Mouse (Mus musculus) T-helper 17 cell (primary cell): ENCODE results near the gene Cbr4.

Source experiments
- in situ Hi-C, 2 experiments: fragments of 300-600 bp; cut with MboI, MseI; formaldehyde crosslinking; loops; 1 replicate in 1 of 2; 2 replicates in 1 of 2; pipeline ENCODE4 v1.15.1; 2025; ENCODE audit warnings: high pct_unique_total_duplicates in 2 of 2

The Cbr4 gene

DNA sequence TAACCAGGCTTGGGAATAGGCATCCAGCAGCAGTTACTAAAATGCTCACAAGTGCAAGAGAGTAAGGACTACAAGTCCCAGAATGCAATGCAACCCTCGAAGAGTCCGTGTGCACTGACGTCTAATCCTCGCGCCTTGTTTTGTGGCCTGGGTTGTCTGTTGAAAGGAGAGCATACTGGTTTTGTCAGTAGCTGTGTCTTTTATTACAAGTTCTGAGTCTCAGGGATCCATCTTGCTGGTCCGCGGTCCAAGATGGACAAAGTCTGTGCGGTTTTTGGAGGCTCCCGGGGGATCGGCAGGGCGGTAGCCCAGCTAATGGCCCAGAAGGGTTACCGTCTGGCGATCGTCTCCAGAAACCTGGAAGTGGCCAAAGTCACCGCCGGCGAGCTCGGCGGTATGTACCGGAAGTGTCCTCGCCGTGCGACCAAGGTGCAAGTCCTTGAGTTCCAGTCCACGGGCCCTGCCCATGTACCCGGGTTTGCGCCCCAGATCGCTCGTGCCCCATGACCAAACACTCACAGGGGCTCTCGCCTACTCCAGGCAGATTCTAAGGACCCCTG, at the start of gene Cbr4:
Gene Cbr4, plus strand, starts transcription at position 138 of the 560 bp plus-strand sequence.
- in situ Hi-C loops, result loop anchor here (5.0 to 10.0 kb wide), 2 partner anchors 265 to 493 kb away; partner anchors contain the start of genes Nek1 (in 1 of the 2) and Sh3rf1 (in 1 of the 2)

DNA sequence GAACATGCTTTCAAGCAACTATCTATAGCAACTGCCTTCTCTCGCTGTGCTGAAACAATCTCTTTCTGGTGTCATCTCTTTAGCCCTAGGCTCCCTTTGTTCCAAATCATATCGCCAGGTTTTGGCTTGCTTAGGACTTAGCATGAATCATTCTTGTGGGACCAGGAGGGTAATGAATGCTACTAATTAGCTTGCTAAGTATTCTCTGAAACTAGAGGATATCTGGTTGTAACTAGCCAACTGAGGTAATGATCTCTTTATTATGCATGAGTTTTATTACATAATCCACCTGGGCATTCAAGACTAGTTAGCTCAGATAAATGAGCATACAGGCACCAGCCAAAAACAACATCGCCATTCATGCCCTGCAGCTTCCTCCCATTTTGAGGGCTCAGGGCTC, 44.5 kb upstream of the Cbr4 start:
- in situ Hi-C loops, result no loop called here

DNA sequence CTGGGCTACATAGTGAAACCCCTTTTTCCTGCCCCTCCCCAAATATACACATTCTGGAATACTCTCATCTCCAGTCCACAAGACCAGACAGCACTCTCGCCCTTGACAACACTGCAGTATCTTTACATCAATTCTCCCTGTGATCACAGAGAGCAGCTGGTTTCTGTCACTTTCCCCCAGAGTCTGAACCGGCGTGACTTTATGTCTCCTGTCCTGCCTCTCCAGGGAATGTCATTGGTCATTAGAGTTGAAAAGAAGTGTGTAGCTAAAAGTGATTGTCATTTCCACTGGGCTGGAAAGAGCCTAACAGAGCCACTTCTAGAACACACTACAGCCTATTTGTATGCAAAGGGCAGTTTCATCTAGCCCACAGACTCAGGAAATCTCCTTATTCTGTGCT, 43.2 kb upstream of the Cbr4 start:
- in situ Hi-C loops, result no loop called here

DNA sequence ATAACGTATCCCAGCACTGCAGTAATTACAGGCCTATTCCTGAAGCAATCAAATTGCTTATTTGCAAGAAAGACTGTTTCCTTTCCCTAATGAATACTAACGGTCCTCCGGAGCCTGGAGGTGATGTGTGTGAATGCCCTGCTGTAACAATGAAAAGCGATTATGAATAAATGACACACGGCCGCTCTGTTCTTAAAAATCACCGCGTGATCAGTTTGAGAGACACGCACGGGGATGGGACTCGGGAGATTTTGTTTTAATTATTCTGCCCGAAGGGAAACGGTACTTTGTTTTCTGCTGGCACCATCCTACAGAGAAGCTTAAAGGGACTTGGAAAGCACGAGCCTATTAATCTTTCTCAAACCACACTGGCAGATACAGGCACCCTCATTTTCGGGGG, 41.2 kb upstream of the Cbr4 start:
- in situ Hi-C loops, result no loop called here

DNA sequence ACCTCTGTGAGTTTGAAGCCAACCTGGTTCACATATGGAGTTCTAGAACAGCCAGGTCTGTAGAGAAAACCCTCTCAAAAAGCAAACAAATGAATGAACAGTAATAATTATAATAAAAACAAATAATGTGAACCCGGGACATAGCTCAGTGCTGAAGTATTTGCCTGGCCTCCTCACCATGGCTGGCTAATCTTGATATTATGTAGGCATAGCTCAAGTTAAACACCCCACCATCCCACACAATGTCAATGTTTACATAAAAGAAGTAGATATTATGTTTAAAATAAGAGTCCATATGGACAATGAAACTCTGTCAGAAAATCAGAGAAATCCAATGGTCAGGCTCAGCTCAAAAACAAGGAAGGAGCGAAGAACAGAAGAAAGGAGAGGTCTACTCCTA, 39.4 kb upstream of the Cbr4 start:
- in situ Hi-C loops, result no loop called here

DNA sequence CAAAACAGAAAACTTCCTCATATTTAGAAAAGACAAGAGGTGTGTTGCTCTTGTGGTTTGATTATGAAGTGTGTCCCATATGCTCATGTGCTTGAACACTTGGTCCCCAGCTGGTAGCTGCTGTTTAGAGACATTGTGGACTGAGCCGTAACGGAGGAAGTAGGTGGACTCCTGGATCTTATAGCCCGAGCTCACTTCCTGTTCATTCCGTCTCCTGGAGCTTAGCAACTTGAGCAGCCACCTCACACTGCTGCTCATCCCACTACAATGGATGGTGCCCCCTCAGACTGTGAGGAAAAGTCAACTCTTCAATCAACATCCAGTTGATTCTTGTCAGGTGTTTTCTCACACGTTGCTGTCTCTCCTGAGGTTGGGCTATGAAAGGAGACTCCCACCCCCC, 38.7 kb upstream of the Cbr4 start:
- in situ Hi-C loops, result no loop called here

DNA sequence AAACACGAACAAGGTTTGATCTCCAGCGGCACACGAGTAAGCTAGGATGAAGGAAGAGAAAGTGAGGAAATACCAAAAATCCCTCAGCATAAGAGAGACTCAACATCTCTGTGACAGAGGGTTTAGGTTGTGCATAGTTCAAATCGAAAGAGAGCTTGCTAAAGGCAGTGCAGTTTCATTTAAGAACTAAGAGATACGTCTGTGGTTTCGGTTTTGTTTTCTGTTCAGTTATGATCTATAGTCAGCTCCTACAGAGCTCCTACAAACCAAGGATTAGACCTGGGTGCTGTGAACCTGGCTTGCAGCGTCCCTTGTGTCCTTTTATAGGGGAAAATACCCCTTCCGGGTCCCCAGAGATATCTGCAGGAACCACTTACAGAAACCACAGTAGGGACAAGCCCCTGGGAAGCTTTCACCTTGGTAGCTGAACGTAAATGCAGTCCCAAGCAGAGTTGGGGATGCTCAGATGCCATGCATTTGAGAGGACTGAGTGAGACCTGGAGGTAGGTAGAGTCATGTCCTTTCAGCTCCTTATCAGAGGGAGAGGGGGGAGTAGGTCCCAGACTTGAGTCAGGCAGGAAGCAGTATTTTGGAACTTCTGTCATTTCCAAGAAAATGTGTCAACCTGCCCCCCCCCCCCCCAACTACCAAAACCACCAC, 36.5 kb upstream of the Cbr4 start:
- in situ Hi-C loops, result no loop called here

DNA sequence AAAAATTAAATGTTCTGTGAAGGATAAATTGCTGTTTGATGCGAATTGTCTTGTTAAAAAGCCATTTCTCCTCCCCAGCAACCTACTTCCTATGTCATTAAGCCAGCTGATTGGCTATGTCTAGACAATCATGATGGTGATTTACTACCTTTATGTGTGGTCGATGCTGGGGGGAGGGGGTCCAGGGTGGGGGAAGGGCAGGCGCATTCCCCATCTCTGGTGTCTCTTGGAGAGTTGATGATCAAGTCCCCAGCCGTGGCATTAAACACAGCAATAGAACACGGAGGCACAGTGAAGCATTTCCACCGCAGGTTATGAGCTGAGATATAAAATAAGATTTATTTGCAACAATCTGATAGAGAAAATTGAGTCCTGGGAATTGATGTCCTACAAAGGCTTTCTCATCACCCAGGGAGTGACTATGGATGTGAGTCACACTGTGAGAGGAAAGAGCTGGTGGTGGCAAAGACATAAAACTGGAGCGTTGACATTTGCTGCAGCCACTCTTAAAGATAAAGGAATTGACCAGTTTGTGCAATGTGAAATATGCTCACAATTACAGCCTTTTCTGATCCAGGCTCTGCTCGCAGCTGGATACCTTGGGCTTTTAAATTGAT, 35.7 kb upstream of the Cbr4 start:
- in situ Hi-C loops, result no loop called here

DNA sequence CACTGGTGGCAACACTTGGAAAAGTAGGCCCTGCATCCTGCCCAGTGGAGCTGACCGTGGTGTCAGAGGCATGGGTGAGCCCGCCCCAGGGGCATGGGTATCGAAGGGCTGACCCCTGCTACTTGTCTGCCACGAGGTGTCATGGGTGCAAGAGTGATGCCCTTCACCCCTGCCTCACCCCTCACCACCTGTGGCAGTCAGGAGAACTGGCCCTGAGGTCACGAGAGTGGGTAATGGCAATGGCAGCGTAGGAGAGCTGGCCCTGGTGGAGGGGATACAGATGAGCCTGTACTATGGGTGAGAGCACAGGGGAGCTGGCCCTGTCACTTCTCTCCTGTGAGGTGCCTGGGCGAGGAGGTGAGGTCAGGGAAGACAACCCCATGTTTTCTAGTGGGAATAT, 27.8 kb upstream of the Cbr4 start:
- in situ Hi-C loops, result no loop called here

DNA sequence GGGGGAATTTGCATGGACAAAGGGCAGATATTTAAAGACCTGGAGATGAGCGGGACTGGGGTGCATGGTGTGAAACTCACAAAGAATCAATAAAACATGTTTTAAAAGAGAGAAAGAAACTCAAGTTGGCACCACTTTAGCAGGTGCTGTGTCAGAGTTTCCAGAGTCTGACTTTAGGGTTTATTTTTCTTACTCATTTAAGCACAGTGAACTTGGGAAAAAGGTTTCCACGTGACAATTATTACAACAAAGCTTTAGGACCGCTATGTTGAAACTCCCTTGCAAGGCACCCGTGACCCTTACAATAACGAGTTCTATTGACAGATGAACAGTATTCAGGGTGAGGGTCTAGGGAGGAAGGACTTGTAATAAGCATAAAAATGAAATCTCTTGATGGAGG, 25.3 kb upstream of the Cbr4 start:
- in situ Hi-C loops, result no loop called here

DNA sequence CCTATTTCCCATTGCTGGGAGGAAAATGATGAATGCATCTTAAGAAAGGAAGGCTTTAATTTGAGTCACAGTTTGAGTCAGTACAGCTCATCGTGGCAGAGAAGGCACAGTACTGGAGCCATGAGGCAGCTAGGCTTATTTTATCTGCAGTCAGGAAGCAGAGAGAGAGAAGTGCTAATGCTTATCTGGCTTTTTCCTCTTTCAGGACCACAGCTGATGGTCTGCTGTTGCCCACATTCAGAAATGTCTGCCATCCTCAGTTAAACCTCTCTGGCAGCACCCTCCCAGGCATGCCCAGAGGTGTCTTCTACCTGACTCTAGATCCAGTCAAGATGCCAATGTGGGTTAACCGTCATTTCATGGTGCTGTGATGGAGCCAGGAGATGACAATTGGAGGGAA, 23.1 kb upstream of the Cbr4 start:
- in situ Hi-C loops, result no loop called here

DNA sequence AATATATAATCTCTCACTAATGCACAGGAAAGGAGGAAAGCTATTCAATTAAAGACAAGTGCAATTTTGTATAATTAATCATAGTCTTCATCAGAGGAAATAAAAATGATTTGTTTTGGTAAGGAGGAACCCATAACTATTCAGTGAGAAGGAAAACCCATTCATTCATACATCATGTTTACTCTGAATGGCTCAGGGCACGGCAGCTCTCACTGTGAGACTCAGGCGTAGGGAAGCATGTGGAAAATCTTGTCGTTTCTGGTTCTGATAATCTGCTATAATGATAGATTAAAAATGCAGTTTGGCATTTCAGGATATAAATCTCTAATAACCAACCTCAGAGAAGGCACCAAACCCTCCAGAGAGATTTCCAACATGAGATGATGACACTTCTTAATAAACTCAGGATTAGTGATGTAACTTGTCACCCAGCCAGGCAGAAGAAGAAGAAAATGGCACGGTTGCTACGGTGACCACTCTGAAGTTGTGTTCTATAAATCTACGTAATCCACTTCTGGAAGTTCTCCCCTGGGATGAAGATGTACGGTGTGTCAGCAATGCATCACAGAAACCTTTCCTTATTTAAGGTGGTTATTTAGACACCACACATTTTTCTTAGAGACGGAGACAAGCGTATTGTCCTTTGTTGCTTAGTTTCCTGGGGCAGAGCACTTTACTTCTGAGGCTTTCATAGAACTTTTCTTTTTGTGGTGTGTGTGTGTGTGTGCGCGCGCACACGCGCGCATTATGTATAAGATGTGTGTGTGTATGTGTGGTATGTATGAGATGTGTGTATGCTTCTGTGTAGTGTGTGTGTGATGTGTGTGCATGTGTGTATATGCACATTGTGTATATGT, 20.6 kb upstream of the Cbr4 start:
- in situ Hi-C loops, result no loop called here

DNA sequence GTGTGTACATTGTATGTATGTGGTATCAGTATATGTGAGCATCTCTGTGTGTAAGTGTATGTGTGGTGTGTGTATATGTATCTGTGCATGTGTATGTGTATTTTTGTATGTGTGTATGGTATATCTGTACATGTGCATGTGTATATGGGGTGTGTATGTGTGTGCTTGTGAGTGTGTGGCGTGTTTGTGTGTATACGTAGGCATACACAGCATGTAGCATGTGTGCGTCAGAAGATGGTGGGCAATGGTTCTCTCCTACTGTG, 20.1 kb upstream of the Cbr4 start:
- in situ Hi-C loops, result no loop called here

DNA sequence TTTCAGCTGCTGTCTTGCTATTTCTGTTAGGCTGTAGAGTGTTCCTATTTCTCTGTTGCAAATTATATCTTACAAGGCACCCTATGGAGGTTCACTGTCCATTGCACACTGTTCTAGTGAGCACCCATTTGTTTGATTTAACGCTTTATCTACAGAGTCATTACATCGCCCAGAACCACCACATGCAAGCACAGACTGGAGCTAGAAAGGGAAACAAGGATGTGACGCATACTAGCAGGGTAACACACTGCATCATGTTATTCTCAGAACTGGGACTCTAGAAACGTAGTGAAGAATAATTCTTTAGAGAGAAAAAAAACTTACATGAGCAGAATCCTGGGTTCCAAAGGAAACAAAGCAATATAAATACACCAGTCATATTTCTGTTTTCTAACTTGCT, 17.3 kb upstream of the Cbr4 start:
- in situ Hi-C loops, result loop anchor here in 1 of 2 experiments (10.0 kb wide), 1 partner anchor 55 kb away; no protein-coding TSS in a partner anchor

DNA sequence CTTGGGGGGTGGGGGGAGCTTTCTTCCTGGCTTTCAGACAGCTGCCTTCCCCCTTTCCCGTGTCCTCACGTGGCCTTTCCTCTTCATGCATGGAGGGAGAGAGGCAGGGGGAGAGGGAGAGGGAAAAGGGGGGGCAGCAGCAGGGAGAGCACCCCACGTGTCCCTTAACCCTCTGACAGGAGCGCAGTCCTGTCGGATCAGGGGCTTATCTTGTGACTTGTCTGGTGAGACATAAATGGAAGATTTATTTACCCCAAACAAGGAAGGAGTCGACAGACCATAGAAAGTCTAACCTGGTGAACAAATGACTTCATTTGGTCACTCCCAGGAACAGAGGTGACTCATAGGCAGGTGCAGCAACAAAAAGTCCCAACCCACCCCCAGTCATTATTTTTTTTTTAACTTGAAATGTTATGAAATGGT, 12.3 kb upstream of the Cbr4 start:
- in situ Hi-C loops, result loop anchor here in 1 of 2 experiments (10.0 kb wide), 1 partner anchor 60 kb away; no protein-coding TSS in a partner anchor

DNA sequence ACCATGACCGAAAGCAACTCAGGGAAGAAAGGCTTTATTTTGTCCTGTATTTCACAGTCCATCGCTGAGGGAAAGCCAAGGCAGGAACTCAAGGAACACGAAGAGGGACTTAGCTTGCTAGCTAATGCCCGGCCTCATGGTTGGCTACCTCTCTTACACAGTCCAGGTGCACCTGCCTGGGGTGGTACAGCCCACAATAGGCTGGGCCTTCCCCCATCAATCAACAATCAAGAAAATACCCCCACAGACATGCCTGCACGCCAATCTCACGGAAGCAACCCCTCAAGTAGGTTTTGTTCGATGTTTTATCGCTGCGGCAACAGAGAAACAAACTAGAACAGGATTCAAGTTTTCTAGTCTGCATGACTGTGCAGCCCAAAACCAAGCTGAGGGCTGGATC, 11.4 kb upstream of the Cbr4 start:
- in situ Hi-C loops, result loop anchor here in 1 of 2 experiments (10.0 kb wide), 1 partner anchor 61 kb away; no protein-coding TSS in a partner anchor

DNA sequence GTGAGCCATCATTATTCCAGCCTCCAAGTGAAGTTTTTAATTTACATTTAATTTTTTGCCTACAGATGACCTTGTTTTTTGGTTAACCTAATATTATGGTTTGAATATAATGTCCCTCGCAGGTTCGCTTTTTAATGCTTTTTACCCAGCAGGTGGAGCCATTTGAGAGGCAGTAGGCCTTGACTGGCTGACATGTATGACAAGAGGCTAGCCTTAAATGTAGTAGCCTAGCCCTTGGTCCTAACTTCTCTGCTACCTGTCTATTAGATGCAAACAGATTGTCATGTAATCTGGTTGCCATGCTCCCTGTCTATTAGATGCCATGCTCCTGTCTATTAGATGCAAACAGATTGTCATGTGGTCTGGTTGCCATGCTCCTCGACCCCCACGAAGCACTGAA, 9.4 kb upstream of the Cbr4 start:
- in situ Hi-C loops, result loop anchor here in 1 of 2 experiments (10.0 kb wide), 1 partner anchor 63 kb away; no protein-coding TSS in a partner anchor

DNA sequence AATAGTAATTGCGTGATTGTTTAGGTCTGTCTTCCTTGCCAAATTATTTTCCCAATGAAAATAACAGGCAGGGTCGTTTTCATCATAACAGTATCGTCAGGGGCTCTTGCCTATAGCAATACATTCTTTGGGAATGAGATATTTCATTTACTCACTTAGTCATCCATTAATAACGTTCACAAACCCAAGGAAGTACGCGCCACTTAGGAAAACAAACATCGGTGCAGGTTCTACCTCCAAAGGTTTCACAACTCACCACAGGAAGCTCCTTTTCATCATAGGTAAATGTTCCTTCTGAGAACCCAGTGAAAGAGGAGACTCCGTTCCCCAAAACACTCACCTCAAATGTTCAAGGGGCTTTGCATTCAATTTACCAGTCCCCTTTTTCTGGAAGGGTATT, 8.7 kb upstream of the Cbr4 start:
- in situ Hi-C loops, result loop anchor here in 1 of 2 experiments (10.0 kb wide), 1 partner anchor 64 kb away; no protein-coding TSS in a partner anchor

DNA sequence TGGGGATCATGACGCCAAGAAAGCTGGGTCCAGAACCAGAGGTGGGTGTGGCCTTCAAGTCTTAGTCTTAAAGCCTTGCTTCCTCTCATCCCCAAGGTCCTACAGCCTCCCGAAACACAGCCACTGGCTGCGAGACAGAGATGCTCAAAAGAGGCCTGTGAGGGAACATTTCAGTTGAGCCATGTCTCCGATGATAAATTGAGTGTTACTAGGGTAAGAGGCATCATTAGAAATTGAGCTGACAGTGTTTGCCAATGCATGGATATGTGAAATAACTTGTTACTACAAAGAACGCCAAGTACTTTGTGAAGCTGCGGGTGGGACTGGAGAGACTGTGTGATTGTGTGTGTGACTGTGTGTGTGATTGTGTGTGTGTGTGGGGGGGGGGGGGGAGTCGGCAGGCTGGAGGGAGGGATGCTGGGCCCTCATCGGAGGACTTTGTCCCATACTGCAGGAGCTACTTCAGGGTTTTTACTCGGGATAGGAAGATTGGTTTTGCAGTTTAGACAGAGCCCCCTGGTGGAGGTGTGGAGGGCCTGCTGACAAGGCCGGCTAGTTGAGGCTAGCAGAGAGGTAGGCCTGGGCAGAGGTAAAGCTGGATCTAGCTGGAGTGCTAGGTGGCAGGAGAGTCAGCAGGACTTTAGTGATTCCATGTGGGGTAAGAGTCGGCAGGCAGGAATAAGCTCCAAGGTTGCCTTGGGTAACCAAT, 7.9 kb upstream of the Cbr4 start:
- in situ Hi-C loops, result loop anchor here (5.0 to 10.0 kb wide), 5 partner anchors 42 to 485 kb away; partner anchors contain the start of gene Nek1 (in 1 of the 2)

DNA sequence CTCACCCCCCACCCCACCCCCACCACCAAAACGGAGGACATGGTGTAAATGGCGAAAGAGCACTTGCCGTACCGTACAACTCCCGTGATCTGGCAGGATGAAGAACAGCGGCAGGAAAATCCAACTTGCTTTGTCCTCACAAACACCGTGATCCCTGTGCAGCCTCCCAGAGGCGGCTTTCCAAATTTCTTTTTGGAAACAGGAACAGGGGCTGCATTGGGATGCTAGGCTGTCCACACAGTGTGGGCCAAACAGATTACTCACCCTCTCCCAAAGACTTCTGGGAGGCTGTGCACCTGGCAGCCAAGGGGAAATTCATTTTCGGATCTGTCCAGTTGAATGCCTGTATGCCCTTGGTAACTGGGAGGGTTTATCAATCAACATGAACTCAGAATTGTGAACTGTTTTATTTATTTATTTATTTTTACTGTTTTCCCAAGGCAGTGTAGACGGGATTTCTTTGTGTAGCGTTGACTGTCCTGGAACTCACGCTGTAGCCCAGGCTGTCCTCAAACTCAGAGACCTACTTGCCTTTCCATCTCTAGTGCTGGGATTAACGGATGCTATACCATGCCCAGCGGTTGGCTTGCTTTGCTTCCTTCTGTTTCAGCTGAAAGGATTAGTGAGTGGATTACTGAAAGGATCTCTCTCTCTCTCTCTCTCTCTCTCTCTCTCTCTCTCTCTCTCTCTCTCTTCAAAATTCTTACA, 7.1 kb upstream of the Cbr4 start:
- in situ Hi-C loops, result loop anchor here (5.0 to 10.0 kb wide), 4 partner anchors 43 to 486 kb away; partner anchors contain the start of gene Nek1 (in 1 of the 2)
